Mouse (Mus musculus): ENCODE data around the gene Gm8122. TPM values are rescaled to one million over a fixed set of nuclear protein-coding genes. Genes with fewer than 3 reads are reported as not detected.

Gm8122 gene
- polyA plus RNA-seq (2017; shearing (Covaris generic)): not detected

DNA sequence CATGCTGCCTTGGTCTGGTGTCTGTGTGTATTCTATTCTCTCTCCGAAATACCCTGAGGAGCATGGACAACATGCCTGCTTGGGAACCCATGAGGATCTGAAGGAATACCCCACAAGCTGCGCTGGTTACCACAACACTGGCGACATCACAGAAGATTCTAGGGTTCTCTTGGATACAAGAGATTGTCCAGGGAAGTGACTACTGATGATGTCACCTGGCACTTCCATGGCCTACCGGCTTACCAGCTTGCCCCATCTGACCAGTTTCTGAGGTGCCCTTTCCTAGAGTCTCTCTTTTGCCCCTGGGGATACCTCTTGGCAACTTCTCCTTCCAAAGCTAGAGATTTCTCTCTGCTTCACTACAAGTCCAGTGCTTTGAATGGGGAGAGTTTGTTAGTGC, at the start of gene Gm8122:
Gm8122 (minus strand) TSS at position 101 of the 400 bp plus-strand sequence.

DNA sequence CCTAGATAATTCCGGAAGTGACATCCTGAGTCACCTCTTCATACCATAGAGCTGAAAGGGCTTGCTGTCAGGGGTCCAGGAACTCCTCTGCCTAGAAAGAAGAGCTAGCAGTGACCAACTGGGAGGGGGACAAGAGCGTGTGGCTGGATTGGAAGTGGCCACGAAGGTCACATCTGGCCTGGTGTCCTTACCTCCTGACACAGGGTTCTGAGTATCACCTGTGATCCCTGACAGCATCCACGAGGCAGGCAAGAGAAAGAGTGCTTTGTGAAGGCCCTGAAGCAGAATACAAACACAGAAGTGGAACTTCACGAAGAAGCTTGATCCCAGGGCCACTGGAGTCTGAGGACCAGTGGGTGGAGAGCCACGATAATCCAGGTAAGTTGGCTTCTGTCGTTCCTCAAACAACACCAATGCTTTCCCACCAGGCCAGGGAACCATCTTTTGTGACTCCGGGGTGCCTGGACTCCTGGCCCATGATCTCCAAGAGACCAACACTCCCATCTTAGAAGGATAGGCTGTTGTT, 39.9 kb upstream of the Gm8122 start, which contains the start of gene Gm9732:
Gm9732 (plus strand) TSS at position 51 of the 526 bp plus-strand sequence.

GRCm38 (mm10) chr14:43258349-43258748, 23.2 kb upstream of the Gm8122 start, which contains the start of gene Gm8126:
Gene Gm8126 (plus strand): TSS chr14:43258649.

Other genes with a start within 250 kb of the Gm8122 start
- not detected for gene Gm8082, start 241.7 kb downstream of the Gm8122 start, polyA plus RNA-seq (2017; shearing (Covaris generic))
- not detected for gene Gm10376, start 219.7 kb downstream of the Gm8122 start, polyA plus RNA-seq (2017; shearing (Covaris generic))
- not detected for gene Gm8094, start 158.7 kb downstream of the Gm8122 start, polyA plus RNA-seq (2017; shearing (Covaris generic))
- gene Gm8104, start 134.7 kb downstream of the Gm8122 start, polyA plus RNA-seq (2017; shearing (Covaris generic)): not detected
- not detected for gene Gm7233, start 55.4 kb downstream of the Gm8122 start, polyA plus RNA-seq (2017; shearing (Covaris generic))
- gene Gm8126, start 23.3 kb upstream of the Gm8122 start, polyA plus RNA-seq (2017; shearing (Covaris generic)): not detected
- 0.29 TPM for gene Gm9732, start 39.7 kb upstream of the Gm8122 start, polyA plus RNA-seq (2017; shearing (Covaris generic))
- gene Gm8127, start 58.5 kb upstream of the Gm8122 start, polyA plus RNA-seq (2017; shearing (Covaris generic)): not detected
- gene 1700001F09Rik, start 112.5 kb upstream of the Gm8122 start, polyA plus RNA-seq (2017; shearing (Covaris generic)): not detected
- not detected for gene Gm8138, start 181.0 kb upstream of the Gm8122 start, polyA plus RNA-seq (2017; shearing (Covaris generic))